Mouse (Mus musculus) kidney, adult 8-10 months (tissue): ENCODE measurements around the gene Dagla.

Experiments
- DNase-seq, 2 experiments: peaks; one replicate each; pipeline ENCODE4 v3.0.0; 2022

The Dagla gene

DNA sequence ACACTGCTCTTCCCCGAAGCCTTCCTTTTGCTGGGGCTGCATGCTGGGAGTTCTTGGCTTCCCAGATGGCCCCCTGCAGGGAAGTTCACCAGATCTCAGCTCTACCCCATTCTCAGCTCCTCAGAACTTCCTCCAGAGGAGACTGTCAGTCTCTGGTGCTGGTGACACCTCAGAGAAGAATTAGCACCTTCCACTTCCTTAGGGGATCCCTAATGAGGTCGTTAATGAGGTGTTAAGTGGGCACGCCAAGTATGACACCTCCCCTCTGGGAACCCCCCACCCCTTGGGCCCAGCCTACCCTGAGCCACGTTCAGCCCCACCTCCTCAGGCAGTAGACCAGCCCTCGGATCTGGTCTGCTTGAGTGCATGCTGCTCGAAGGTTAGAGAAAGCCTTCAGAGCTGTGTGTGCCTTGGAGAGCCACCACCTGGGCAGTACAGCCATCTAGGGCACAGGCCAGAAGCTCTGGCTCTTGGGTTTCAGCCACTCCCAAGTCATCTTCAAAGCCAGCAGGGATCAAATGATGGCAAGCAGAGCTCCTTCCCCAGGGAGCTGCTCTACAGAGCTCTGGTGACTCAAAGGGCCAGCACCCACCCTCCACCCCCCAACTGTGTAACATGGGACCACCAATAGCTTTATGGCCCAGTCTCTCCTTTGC is 25.9 kb downstream of the Dagla start:
- DNase-seq: no peak

DNA sequence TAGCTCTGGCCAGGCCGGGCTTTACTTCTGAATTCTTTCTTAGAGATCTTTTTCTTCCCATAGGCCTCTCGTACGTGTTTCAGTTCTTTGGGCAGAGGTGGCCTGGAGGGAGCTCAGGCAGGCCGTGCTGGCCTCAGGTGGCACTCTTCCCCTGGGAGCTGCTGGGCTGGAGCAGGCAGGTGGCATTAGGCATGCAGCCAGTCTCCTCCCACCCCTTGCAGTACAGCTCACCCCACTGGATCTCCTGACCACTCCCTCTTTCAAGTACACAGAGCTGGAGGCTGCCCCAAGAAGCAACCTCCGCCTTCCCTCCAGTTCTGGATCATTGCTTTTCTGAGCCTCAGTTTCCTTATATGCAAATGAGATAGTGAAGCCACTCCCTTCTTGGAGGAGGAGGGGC is 26.9 kb downstream of the Dagla start:
- peak; percentile 82 to 89 for DNase-seq

DNA sequence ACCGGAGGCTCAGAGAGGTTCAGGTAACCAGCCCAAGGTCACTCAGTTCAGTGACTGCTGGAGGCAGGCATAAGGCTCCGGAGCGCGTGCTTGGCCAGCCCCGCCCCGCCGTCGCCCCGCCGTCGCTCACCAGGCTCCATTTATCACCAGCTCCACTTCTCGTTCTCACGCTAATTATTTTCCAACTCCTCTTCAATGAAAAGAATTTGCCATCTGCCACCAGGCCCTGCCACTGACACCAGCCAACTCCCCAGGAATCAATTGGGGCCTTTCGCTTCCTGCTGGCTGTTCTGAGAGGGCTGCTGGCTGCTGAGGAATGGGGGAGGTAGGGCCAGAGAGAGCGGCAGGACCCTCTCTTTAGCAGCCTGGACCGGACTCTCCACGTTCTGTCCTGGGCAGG is 27.3 kb downstream of the Dagla start:
- DNase-seq: peak; percentile 34 to 66

DNA sequence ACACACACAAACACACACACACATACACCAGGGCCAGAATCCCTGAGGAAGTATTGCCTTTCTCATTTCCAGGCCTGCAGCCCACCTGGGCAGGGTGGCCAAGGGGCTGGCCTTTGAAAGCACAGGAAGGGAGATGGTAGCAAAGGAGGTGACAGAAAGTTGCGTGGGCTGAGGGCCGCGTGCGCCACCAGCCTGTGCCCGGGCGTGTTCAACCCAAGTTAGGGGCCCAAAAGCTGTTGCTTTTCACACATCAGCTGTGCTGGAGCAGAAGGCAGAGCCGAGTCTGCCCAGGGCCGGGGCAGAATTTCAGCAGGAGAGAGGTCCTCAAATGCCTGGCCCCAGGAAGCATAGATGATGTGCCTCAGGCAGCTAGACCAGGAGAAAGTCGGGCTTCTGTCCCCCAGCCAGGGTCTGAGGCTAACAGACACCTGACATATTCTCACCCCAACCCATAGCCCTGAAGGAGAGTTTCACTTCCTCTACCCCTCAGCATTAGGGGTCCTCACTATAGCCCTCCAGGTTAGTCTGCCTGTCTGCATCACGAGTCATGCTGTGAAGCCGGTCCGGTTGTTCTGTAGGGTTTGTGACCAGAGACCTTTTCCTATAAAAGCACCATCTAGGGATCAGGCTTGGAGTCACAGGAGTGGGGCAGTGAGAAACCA is 28.1 kb downstream of the Dagla start:
- DNase-seq: peak in 1 of 2 experiments; percentile 15

DNA sequence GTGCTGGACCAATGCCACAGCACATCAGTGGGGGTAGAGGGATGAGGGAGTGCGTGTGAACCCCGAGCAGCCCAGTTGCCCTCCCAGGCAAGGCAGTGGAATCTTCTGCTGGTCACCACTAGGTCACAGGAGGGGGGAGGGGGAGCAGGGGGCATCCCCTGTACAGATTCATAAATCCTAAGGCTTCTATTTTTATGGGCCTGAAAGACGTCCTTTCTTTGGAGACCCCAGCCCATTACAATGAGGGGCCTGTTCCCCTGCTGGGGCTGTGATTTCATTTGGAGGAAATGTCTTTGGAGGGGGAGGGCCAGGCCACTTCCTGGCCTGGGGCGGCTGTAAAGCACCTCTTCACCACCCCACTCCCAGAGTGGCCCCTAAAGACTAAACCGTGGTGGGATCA is 30.6 kb downstream of the Dagla start:
- DNase-seq: no peak

DNA sequence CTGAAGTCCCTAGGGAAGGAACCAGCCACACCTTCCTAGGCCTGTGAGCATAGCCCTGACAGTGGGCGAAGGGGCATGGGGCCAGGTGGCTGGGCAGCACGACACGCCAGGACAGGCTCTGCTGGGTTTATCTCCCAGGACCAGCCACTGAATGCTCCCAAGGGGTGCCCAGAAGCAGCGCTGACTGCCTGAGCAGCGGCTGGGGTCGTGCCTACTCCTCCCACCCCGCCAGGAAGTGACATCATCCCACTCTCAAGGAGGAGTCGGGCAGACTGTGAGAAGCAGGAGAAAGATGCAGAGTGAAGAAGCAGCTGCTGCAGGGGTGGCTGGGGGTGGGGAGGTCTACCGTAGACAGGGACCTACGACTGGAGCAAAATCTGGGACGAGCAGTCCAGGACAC is 31.9 kb downstream of the Dagla start:
- no peak for DNase-seq

DNA sequence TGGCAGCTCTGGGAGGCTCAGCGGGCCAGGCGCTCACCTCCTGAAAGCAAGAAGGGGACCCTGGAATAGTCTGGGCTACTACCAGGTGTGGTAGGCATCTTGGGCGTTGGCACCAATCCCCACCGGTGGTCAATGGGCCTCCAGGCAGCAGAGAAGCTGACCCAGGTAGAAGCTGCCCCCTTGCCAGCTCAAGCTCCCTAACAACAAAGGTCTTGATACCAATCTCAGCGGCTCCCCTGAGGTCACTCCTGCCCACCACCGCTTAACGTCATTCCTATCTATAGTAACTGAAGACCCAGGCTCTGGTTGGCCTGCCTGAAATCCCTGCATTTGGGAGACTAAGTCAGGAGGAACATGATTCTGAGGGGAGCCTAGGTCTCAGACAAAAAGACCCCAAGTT is 33.1 kb downstream of the Dagla start:
- no peak for DNase-seq

DNA sequence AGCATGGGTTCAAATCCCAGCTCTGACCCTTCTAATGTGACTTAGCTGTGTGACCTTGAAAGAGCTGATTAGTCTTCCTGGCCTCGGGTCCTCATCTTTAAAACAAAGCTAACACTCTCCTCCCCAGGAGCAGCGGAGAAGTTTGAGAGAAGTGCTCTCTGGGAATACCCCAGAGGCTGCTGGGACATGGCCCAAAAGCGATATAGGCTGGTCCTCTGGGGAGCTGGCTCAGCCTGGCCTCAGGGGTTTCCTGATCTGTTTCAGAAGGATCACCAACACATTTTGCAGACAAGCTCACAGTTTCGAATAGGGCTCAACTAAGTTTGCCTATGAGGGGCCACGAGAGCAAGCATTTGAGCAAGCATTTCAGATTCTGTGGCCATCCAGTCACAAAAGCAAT is 34.3 kb downstream of the Dagla start:
- DNase-seq: no peak

DNA sequence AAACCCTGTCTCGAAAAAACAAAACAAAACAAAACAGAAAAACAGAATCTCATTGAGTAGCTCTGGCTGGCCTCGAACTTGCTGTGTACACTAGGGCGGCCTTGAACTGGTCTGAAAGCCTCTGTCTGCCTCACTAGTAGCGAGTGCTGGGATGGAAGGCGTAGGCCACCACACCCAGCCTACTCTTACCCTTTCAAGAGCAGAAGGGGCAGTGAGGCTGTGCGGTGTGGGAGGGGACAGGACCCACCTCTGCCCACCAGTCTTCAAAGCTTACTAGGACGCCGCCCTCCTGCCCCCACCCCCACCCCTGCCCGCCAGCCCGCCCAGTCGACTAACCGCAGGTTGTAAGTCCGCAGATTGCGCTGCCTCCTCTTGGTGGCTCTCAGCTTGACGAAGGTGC is 35.8 kb downstream of the Dagla start:
- DNase-seq: no peak

DNA sequence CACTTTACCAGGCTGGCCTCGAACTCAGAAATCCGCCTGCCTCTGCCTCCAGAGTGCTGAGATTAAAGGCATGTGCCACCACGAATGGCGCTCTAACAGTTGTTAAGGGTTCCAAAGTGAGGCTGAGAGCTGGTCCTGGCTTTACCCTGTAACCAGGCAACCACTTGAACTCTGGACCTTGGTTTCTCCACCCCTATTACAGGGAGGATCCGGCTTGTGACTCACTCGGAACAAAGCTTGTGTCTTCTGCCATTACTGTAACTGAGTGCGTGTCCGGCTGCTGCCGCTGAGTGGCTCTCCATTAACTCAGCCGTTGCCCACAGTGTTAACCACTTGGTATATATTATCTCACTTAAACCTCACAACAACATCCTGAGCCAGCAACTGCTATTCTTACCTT is 36.7 kb downstream of the Dagla start:
- peak; percentile 73 to 75 for DNase-seq

DNA sequence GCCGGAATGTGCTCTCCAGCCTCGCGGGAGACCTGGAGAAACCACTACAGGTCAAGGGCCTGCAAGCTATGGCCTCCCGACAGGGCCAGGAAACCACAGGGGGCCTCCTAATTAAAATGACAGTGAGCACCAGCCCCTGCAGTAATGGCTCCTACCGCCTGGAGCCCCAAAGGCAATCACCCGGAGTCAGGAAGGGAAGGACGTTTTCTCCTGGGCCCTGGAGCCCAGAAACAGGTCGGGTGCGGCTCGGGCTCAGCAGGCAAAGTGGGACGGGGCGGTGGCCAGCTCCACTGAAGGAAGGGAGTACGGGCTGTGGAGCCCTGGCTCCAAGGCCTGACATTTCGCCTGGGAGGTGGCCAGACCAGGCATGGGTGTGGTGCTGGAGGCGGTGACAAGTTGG is 37.6 kb downstream of the Dagla start:
- peak; percentile 21 to 28 for DNase-seq

DNA sequence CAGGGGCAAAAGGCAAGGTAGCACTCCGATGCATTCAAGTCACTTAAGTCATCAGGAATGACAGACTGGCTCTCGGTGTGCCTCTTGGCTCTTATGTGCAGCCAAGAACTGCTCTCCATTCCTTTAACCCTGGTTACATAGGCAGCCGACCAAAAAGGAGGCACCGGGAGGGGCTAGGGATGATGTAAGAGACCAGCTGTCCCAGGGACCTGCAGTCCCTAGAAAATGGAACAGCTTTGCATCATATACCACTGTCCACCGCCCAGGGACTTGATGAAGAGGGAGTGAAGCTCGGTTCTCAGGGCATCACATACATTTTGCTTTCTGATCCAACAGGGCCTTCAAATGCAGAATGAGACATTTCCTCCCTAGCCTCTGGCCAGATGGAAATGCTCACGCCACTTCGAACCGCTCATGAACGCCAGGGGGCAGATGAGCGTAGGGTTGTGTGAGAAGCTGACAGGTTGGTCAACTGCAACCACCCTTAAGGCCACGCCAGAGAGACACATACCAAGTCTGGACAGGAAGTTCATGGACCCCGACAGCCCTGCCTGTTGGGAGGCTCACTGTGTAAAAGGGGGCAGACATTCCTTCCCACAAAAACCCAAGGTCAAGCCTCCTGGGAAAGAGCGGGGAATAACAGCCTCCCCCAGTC is 38.4 kb downstream of the Dagla start:
- DNase-seq: peak; percentile 78 to 87

DNA sequence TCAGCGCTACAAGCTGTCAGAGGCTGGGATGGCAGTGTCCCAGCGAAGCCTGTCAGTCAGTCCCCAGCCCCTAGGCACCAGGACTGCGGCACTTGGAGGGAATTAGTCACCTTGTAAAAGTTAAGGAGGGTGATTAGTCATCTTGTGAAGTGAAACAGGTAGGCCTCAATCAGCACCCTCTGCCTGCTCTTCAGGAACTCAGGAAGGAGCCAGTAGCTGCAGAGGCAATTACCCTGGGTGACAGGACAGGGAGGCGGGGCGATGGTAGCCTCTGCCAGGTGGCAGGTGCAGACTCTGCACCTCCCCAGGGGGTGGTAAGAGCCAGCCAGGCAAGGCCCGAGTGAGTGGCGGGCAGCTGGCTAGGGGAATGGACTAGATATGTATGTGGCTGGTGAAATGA is 43.3 kb downstream of the Dagla start:
- DNase-seq: no peak

DNA sequence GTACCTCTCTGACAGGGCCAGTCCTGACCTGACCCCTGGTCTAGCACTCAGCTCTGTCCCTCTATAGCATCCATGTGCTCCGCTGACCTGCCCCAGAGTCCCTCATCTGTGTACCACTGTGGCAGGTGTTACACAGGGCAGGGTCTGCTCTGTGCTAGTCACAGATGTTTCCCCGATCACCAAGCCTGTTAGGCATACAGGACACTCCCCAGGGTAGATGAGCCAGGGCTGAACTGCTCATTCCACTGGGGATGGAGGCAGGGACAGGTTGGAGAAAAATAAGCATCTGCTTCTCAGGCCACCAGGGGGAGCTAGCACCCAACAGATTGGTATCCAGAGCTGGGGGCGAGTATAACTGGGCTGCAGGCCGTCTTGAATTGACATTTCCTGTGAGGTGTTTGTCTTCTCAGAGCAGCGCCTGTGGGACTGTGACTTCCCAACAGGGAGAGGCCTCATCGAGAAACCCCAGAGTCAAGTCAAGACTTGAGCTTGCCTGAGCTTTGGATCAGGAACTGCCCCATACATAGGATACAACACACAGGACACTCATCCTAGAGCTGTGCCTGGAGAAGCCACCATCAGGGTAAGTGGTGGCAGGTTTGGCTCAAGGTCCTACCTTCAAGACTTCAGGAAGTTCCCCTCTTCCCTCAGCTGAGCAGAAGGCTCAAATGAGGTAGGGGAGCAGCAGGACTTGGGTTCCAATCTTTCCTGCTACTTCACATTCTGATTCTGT is 46.2 kb downstream of the Dagla start:
- peak; percentile 43 to 74 for DNase-seq

DNA sequence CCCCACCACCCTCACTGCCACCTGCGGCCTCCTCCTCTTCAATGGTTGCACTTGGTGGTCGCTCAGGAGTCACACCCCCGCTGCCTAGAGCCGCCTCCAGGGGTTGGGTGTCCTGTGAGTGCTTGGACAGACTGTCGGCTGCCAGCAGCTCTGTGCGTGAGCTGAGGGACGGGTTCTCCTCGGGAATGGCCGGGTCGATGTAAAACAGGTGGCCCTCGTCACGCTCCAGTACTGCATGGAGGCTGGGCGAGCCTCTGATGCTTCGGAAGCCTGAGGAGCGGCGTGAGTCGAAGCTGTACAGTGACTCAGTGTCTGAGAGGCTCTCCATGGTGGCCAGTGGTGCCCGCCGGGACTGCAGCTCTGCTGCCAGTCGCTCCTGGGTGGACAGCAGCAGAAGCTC is 56.5 kb downstream of the Dagla start:
- DNase-seq: no peak

DNA sequence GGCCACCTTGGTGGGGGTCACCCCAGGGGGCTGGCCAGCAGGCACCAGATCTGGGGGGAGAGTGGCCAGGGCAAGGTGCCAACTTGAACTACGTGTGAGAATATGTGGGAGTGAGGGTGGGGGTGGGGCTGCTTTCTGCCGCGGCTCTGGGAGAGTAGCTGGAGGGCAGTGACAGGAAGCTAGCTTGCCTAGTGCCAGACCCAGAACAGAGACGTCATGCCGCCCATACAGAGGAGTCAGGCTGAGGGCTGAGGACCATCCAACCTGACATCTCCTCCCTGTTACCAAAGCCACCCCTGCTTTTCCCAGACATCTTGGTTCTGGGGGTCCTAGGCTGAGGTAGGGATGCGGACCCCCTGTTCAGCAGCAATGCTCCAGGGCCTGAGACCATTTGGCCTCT is 57.5 kb downstream of the Dagla start:
- no peak for DNase-seq

DNA sequence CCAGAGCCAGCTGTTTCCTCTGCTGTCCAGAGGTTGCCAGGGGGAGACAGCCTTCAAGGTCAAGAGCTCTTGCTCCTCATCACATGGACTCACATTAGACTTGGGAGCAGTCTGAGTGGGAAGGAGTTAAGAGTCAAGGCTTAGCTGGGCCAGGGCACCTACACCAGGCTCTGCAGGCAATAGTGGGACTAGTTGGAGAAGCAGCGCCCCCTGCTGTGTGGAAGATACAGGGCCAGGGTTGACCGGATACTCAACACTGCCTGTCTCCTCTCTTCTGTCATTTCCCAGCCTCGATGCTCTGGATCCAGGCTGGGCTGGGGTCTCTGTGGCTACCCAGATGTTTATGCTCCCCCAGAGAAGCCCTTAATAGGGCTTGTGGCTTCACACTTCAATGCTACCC is 60.5 kb downstream of the Dagla start:
- peak; percentile 30 to 69 for DNase-seq

DNA sequence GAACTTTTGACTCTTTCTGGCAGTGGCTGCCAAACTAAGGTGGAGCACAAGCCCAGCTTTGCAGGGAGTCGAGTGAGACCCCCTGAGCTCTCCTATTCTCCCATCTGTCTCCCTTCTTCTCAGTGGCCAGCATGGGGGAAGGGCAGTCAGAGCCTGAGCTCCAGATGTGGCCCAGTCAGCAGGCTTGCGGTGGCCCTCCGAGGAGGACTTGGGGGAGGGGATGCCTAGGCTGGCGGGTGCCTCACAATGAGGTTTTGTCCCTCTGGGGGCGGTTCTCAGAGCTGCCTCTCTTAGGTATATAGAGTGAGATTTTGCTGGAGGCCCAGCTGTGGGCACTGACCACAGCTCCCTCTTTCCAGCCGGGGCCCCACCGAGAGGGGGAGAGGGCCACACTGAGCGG is 61.8 kb downstream of the Dagla start:
- DNase-seq: no peak

DNA sequence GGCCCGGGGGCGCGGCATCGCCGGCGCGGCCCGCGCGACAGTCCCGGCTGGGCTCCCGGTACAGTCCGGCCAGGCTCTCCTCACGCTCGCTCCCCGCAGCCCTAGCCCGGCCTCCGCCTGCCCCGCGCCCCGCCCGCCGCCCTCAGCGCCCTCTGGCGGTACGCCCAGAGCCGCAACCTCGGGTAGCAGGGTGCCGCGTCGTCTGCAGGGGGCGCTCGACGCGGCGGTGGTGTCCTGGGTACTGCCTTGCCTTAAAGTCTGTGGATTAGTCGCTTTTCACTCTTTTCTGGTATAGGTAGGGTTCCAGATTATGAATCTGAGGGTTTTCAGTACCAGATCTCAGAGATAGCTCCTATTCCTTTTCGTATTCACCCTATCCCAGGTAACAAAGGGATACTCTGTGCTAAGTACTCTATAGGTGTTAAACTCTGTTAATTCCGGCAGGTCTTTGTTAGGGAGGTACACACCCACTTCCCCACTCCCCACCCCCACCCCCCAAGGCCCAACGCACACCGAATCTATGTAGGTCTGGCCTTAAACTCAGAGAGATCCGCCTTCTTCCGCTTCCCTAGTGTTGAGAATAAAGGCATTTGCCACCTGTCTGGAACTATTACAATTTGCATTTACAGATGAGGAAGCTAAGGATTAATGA is 63.9 kb downstream of the Dagla start, which contains the start of gene Myrf:
TSS of gene Myrf (minus strand) at position 95 of the 652 bp plus-strand sequence.
- peak; percentile 67 to 72 for DNase-seq

DNA sequence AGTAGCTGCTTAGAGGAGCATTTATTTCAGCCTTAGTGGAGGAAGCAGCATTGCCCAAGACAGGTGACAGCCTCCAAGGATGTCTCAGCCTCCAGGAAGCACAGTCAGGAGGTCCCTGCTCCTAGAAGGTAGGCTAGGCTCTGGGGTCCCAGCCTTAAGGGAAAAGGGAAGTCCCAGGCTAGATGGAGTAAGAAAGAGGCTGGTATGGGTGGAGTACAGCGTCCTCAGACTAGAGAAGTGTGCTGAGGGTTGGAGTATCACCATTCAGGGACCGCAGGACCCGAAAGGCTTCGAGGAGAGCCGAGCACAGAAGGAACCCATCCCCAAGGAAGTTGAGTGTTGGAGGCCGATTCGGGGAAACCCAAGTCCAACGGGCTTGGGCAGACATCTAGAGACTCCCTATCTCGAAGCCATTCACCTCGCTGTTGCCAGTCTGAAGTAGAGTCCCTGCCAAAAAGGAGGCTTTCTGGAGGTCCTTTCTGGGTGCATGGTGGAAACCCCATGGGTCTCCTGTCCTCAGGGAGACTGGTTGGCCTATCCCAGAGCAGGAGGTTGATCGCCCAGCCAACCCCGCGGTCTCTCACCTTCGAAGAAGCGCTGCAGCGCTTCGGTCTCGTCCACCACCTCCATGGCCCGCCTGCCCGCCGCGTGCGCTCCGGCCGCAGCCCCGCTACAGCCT is 64.6 kb downstream of the Dagla start:
- no peak for DNase-seq

DNA sequence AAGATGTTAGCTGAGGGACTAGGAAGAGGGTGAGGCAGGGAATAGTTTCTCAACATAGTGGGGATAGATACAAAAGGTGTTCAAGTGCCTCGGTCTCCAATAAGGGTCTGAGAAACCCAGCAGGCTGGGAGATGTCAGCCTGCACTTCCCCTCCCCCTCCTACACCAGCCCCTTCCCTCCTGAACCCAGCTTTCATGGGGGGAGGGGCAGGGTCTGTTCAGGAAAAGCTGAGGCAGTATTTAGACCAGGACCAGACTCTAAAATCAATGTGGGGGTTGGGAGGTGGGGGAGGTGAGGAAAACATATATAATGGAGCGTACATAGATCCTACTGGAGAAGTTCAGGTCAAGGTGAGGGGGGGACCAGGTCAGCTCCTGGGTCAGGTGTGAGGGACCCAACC is 65.3 kb downstream of the Dagla start:
- DNase-seq: no peak

DNA sequence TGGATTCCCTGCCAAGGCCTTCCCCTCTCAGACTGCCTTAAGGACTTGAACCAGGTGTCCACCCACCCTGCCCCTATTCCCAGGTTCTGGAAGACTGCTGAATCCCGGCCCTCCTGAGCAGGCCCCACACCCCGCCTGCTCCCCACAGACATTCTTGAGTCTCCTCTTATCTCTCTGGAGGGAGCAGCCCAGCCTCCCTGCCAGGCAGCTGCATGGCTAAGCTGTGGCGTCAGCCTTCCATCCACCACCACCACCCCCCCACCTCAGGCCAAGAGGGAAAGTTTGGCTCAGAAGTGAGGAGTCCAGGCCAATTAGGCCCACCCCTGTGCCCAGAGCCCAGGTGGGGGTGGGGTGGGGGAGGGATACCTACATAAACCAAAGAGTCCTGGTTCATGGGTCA is 66.2 kb downstream of the Dagla start:
- DNase-seq: no peak
